Mouse (Mus musculus) cerebellum, adult 2 months (tissue): ENCODE results near the gene Duoxa1. TPM values are rescaled to one million over a fixed set of nuclear protein-coding genes. Genes with fewer than 3 reads are reported as not detected.
"Not testable (repeated sequence)": the region's sequence is repeated elsewhere in the genome, so short reads cannot be mapped to it uniquely, and the experiment has no call there.

Source experiments
- DNase-seq, 2 experiments: peaks; one replicate each; pipeline ENCODE4 v3.0.0; 2021
- H3K27ac ChIP-seq: fragments of 200-500 bp; 2 replicates; pipeline ENCODE4 v1.5.1; 2012; ENCODE audit warnings: low read length, control low read depth, inconsistent platforms; ENCODE audit not compliant: insufficient read depth
- H3K27me3 ChIP-seq: fragments of 200-500 bp; 2 replicates; pipeline ENCODE4 v1.6.1; 2012; ENCODE audit warnings: inconsistent platforms, mild to moderate bottlenecking, low read length, moderate library complexity; ENCODE audit not compliant: control insufficient read depth, insufficient read depth
- H3K4me1 ChIP-seq: fragments of 200-500 bp; 2 replicates; pipeline ENCODE4 v1.6.1; 2011; ENCODE audit warnings: low read length; ENCODE audit not compliant: control insufficient read depth, insufficient read depth
- H3K4me3 ChIP-seq: fragments of 200-500 bp; replicated peaks from 2 replicates; pipeline ENCODE3; 2011; ENCODE audit warnings: mild to moderate bottlenecking, low read depth, low read length, control low read depth; ENCODE audit not compliant: insufficient read depth
- CTCF ChIP-seq: fragments of 200-500 bp; IDR thresholded peaks from 2 replicates; pipeline ENCODE4 v1.5.1; 2011; ENCODE audit warnings: low read depth, mild to moderate bottlenecking, control low read depth, low read length, moderate library complexity, borderline replicate concordance; ENCODE audit not compliant: insufficient read depth
- POLR2A ChIP-seq: fragments of 200-500 bp; IDR thresholded peaks from 2 replicates; pipeline ENCODE4 v1.6.1; 2011; ENCODE audit warnings: low read length, control low read depth, borderline replicate concordance; ENCODE audit not compliant: insufficient read depth
- WGBS: fragments of 180-500 bp; shearing (Covaris S2); methylation state at CpG from one replicate; pipeline ENCODE4 v1.1.7; 2018; 5-methylcytosine and 5-hydroxymethylcytosine counted together
- polyA plus RNA-seq: library from polyadenylated mRNA; depleted of rRNA; stranded (reverse); fragments of >200 nt; gene quantifications from 2 replicates; pipeline ENCODE4 v1.2.3, GENCODE M21; 2012

Duoxa1 gene
- polyA plus RNA-seq, 1 experiment: not detected

DNA sequence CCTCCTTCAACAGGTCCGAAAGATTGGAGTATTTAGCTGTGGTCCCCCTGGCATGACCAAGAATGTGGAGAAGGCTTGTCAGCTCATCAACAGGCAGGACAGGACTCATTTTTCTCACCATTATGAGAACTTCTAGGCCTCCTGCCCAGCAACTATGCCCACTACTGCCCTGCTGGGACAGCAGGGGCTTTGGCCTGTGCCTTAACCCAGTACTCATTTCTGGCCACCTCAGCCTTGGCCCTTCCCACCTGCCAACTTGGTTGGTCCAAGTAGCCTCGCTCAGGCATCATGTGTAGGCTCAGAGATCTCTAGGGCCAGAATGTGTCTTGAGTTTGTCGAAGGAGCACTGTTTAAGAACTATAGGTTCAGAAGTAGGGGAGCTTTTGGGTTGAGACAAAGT, 33.7 kb upstream of the Duoxa1 start:
- H3K27ac ChIP-seq: 0 out of 2 replicates have a peak overlapping the region, but pooled peaks have one; percentile 8
- no peak overlapping the region for H3K4me3 ChIP-seq
- DNase-seq: peak; percentile 36 to 38
- H3K4me1 ChIP-seq: peaks cover 52% of the 10 kb centered on the region
- WGBS: 47% methylated on average over 3 of the region's 3 CpGs
- TF ChIP-seq CTCF (no peak), POLR2A (peak; percentile 19; the same call in 1 of the 2 replicates)
- H3K27me3 ChIP-seq: no peaks in the 10 kb centered on the region

DNA sequence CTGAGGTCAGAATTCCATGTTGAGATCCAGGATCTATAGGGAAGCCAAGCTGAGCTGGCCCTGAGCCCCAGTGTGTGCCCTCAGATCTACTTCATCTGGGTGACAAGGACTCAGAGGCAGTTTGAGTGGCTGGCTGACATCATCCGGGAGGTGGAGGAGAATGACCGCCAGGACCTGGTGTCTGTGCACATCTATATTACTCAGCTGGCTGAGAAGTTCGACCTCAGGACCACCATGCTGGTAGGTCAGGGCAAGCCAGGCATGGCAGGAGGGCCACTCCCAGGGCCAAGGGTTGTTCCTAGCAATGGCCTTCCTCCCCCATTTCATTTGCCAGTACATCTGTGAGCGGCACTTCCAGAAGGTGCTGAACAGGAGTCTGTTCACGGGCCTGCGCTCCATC, 32.6 kb upstream of the Duoxa1 start:
- not testable (repeated sequence) for H3K27ac ChIP-seq, H3K27me3 ChIP-seq, H3K4me3 ChIP-seq
- peaks cover 41% of the 10 kb centered on the region for H3K4me1 ChIP-seq
- WGBS: 31% methylated on average over 6 of the region's 6 CpGs
- DNase-seq: peak; percentile 42 to 49
- peak; percentile 22; the same call in 1 of the 2 replicates for TF ChIP-seq POLR2A

DNA sequence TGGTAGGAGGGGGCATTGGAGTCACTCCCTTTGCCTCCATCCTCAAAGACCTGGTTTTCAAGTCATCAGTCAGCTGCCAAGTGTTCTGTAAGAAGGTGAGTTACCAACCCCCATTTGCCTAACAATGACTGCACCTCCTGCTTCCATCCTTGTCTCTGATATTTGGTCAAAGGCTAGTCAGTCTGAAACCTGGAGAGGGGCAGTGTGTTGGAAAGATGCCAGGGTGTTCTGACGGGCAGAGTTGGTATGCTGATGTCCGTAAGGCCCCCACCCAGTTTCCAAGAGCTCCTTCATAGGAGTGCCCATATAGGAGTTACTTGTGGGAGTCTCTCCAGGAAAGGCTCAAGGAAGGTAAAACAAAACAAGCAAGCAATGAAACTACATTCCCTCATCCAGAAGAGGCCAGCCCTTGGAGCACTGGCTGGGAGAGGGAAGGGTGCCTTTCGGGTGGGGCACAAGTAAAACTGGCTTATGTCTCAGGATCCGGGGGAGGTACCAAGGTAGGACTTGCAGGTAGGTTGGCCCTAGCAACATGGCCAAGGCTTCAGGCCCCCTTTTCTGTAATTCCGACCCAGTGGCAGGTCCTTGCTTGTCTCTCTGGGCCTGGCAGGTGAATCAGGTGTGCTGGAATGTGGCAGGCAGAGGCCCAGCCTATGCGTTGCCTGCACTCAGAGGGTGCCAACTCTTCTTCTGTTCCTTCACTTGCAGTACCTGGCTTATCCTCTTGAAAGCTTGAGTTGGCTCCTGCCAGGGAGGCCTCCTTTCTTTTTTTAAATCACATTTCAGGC, 31.8 kb upstream of the Duoxa1 start:
- H3K27me3 ChIP-seq: no peaks in the 10 kb centered on the region
- TF ChIP-seq CTCF (peak; percentile 24; the same call in 1 of the 2 replicates), POLR2A (no peak)
- 0 out of 2 replicates have a peak overlapping the region, but pooled peaks have one; percentile 9 for H3K27ac ChIP-seq
- no peak overlapping the region for H3K4me3 ChIP-seq
- WGBS: 44% methylated on average over 6 of the region's 6 CpGs
- DNase-seq: peak; percentile 49 to 54
- H3K4me1 ChIP-seq: peaks cover 37% of the 10 kb centered on the region

DNA sequence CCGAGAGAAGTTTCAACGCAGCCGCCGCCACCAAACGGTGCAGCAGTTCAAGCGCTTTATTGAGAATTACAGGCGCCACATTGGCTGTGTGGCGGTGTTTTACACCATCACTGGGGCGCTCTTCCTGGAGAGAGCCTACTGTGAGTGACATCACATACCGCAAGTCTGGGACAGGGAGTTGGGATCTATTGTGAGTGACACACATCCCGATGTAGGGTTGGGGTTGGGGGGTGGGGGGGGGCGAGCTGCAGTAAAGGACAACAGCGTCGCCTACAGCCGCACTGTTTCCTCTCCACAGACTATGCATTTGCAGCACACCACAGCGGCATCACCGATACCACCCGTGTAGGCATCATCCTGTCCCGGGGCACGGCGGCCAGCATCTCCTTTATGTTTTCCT, 23.8 kb upstream of the Duoxa1 start:
- H3K27me3 ChIP-seq: no peaks in the 10 kb centered on the region; the same call in 1 of the 2 replicates
- H3K4me1 ChIP-seq: no peaks in the 10 kb centered on the region
- no peak overlapping the region for H3K27ac ChIP-seq
- peak overlapping the region; percentile 37 for H3K4me3 ChIP-seq
- DNase-seq: no peak
- TF ChIP-seq POLR2A (no peak), CTCF (no peak)
- WGBS: 66% methylated on average over 21 of the region's 21 CpGs

DNA sequence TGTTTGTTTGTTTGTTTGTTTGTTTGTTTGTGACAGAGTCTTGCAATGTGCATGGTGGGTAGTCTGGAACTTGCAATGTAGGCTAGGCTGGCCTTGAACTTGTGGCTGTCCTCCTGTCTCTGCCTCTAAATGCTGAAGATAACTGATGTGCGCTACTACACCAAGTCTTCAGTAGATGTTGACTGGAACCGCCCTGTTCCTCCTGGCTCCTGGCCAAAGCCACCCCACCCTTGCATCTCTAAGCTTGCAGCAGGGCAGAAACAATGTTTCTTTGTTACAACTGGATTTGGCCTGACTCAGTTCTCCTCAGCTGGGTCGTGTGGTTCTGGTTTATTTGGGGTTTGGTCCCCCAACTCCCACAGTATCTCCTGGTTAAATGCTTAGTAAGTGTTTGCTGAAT, 20.6 kb upstream of the Duoxa1 start:
- no peaks in the 10 kb centered on the region for H3K4me1 ChIP-seq
- no peak for DNase-seq
- H3K4me3 ChIP-seq: no peak overlapping the region
- TF ChIP-seq CTCF: no peak
- no peak for TF ChIP-seq POLR2A
- no peak overlapping the region for H3K27ac ChIP-seq
- H3K27me3 ChIP-seq: no peaks in the 10 kb centered on the region; the same call in 1 of the 2 replicates
- 30% methylated on average over 3 of the region's 3 CpGs for WGBS

DNA sequence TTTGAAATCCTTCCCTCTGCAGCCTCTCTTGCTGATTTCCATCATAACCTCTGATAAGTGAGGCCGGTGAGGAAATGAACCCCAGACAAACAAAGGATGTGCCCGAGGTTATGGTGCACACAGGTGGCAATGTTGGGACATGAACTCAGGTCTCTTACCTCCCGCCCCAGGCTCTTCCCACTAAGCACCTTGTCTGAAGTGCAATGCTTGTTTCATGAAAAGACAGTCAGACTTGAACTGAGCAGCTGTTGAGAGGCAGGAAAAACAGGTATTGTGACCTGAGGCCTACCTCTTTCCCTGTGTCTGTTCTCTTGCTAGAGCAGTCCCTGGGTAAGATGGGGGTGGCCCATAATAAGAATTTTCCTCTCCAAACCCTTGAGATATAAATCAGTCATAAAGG, 18.7 kb upstream of the Duoxa1 start:
- Histone ChIP-seq H3K27ac (no peak overlapping the region), H3K4me1 (no peaks in the 10 kb centered on the region), H3K27me3 (no peaks in the 10 kb centered on the region), H3K4me3 (no peak overlapping the region)
- 91% methylated on average over 3 of the region's 3 CpGs for WGBS
- TF ChIP-seq CTCF (no peak), POLR2A (no peak)
- DNase-seq: no peak

DNA sequence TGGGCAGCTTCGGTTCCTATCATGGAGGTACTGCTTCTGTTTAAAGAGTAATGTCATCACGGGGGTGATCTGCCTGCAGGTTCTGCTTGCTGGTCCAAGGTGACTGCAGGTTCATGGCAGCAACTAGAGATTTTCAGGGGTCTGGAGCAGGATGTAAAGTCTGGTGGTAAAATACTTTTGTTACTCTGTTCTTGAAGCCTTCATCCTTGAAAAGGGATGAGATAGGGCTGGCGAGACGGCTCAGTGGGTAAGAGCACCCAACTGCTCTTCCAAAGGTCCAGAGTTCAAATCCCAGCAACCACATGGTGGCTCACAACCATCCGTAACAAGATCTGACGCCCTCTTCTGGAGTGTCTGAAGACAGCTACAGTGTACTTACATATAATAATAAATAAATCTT, 16.8 kb upstream of the Duoxa1 start:
- H3K27me3 ChIP-seq, H3K4me1 ChIP-seq, DNase-seq, H3K4me3 ChIP-seq, H3K27ac ChIP-seq: not testable (repeated sequence)
- WGBS: 83% methylated on average over 6 of the region's 6 CpGs

DNA sequence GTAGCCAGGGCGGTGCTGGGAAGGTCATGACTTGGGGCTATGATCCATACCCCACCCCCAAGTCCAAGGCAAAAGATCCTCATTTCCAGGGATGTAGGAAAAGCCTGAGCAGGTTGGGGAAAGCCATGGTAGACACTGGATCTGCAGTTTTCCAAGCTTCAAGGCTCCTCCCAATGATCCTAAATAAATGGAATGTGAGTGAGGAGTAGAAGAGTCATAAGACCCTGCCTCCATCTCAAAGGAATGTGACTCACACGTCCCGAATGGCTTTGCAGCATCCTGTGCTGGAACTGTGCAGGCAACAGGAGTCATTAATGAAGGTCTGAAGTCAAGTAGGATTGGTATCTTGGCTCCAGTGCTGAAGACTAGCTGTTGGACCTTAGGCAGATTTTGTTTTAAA, 14.5 kb upstream of the Duoxa1 start:
- H3K27me3 ChIP-seq: no peaks in the 10 kb centered on the region
- no peak overlapping the region for H3K27ac ChIP-seq
- WGBS: 84% methylated on average over 3 of the region's 3 CpGs
- H3K4me3 ChIP-seq: no peak overlapping the region
- TF ChIP-seq POLR2A: no peak
- TF ChIP-seq CTCF: no peak
- H3K4me1 ChIP-seq: no peaks in the 10 kb centered on the region
- no peak for DNase-seq
